Mouse (Mus musculus): ENCODE measurements around the gene Lmo3. TPM values are rescaled to one million over a fixed set of nuclear protein-coding genes. Genes with fewer than 3 reads are reported as not detected.

Gene Lmo3
- total RNA-seq, 2 experiments from 2014 or later = 0.07 to 0.56 TPM

- DNase-seq = no peak
Observed at GRCm38 (mm10) chr6:138422671-138423321, 159.0 kb downstream of the Lmo3 start.

- DNase-seq = no peak
Observed at GRCm38 (mm10) chr6:138421931-138422531, 159.7 kb downstream of the Lmo3 start.

GRCm38 (mm10) chr6:138421191-138421613 is 160.6 kb downstream of the Lmo3 start:
- DNase-seq = no peak

GRCm38 (mm10) chr6:138420536-138420891 is 161.3 kb downstream of the Lmo3 start:
- DNase-seq = no peak

GRCm38 (mm10) chr6:138419871-138420535 is 161.8 kb downstream of the Lmo3 start:
- DNase-seq = no peak

- no peak for DNase-seq
Observed at GRCm38 (mm10) chr6:138412075-138412474, 169.7 kb downstream of the Lmo3 start.

GRCm38 (mm10) chr6:138402031-138402430 is 179.7 kb downstream of the Lmo3 start:
- no peak for DNase-seq

- DNase-seq = no peak
Observed at GRCm38 (mm10) chr6:138398836-138399235, 182.9 kb downstream of the Lmo3 start.

GRCm38 (mm10) chr6:138391085-138391484 is 190.7 kb downstream of the Lmo3 start:
- DNase-seq = no peak

- no peak for DNase-seq
Observed at GRCm38 (mm10) chr6:138388168-138388936, 193.4 kb downstream of the Lmo3 start.

GRCm38 (mm10) chr6:138383208-138383607 is 198.6 kb downstream of the Lmo3 start:
- no peak for DNase-seq

- DNase-seq = no peak
Observed at GRCm38 (mm10) chr6:138371176-138371575, 210.6 kb downstream of the Lmo3 start.

GRCm38 (mm10) chr6:138364111-138364510 is 217.7 kb downstream of the Lmo3 start:
- DNase-seq = no peak

- DNase-seq = no peak
Observed at GRCm38 (mm10) chr6:138350587-138351345, 231.0 kb downstream of the Lmo3 start.

- no peak for DNase-seq
Observed at GRCm38 (mm10) chr6:138346558-138346957, 235.2 kb downstream of the Lmo3 start.

- DNase-seq = no peak
Observed at GRCm38 (mm10) chr6:138335858-138336257, 245.9 kb downstream of the Lmo3 start.

GRCm38 (mm10) chr6:138333991-138334390 is 247.8 kb downstream of the Lmo3 start:
- no peak for DNase-seq

- DNase-seq = peak; percentile 24
Observed at GRCm38 (mm10) chr6:138325744-138326400, 255.9 kb downstream of the Lmo3 start.

- DNase-seq = no peak
Observed at GRCm38 (mm10) chr6:138325145-138325544, 256.6 kb downstream of the Lmo3 start.

GRCm38 (mm10) chr6:138323325-138323724 is 258.4 kb downstream of the Lmo3 start:
- DNase-seq = no peak

- no peak for DNase-seq
Observed at GRCm38 (mm10) chr6:138320190-138320737, 261.5 kb downstream of the Lmo3 start.
